Mouse (Mus musculus) midbrain, embryonic 11.5 days (tissue): Measurements from ENCODE around the gene Arap2. TPM values are rescaled to one million over a fixed set of nuclear protein-coding genes. Genes with fewer than 3 reads are reported as not detected.

Experiments
- ATAC-seq: fragments of 200-750 bp; cut with Nextera tagmentation; 2 replicates; pipeline ENCODE4 v1.8.0; 2017; ENCODE audit warnings: moderate TSS enrichment, moderate library complexity; ENCODE audit not compliant: low FRiP score
- DNase-seq: peaks from one replicate; pipeline ENCODE4 v3.0.0; 2015; ENCODE audit warnings: low spot score; ENCODE audit errors: missing footprints
- H3K27ac ChIP-seq: fragments of 300-500 bp; sonication (generic); 2 replicates; pipeline ENCODE4 v1.5.1; 2014; ENCODE audit warnings: low read depth, low read length
- H3K27me3 ChIP-seq: fragments of 300-500 bp; sonication (generic); 2 replicates; pipeline ENCODE4 v1.6.1; 2014; ENCODE audit warnings: mild to moderate bottlenecking, low read length, moderate library complexity, mixed read lengths; ENCODE audit not compliant: control insufficient read depth, insufficient read depth
- H3K36me3 ChIP-seq: fragments of 300-500 bp; sonication (generic); 2 replicates; pipeline ENCODE4 v1.6.1; 2014; ENCODE audit warnings: mild to moderate bottlenecking, low read length, moderate library complexity, mixed read lengths; ENCODE audit not compliant: control insufficient read depth, insufficient read depth
- H3K4me1 ChIP-seq: fragments of 300-500 bp; sonication (generic); 2 replicates; pipeline ENCODE4 v1.6.1; 2014; ENCODE audit warnings: low read length; ENCODE audit not compliant: control insufficient read depth, insufficient read depth
- H3K4me2 ChIP-seq: fragments of 300-500 bp; sonication (generic); 2 replicates; pipeline ENCODE4 v1.6.1; 2014; ENCODE audit warnings: mild to moderate bottlenecking, moderate library complexity
- H3K4me3 ChIP-seq: fragments of 300-500 bp; sonication (generic); 2 replicates; pipeline ENCODE4 v1.5.1; 2014; ENCODE audit warnings: low read depth, low read length
- H3K9ac ChIP-seq: fragments of 300-500 bp; sonication (generic); 2 replicates; pipeline ENCODE4 v1.6.1; 2014; ENCODE audit warnings: low read length
- H3K9me3 ChIP-seq: fragments of 300-500 bp; sonication (generic); 2 replicates; pipeline ENCODE4 v1.6.1; 2016; ENCODE audit warnings: low read length; ENCODE audit not compliant: control insufficient read depth
- WGBS: fragments of 180-500 bp; shearing (Covaris S2); extraction: QIAGEN DNeasy Blood & Tissue Kit; methylation state at CpG from one replicate; pipeline ENCODE4 v1.1.7; 2014; 5-methylcytosine and 5-hydroxymethylcytosine counted together
- polyA plus RNA-seq: library from polyadenylated mRNA; unstranded; fragments of >200 nt; fragmentation: Nextera tagmentation; extraction: Ambion mirVana; gene quantifications from 2 replicates; pipeline ENCODE4 v1.2.1, GENCODE M21; 2014

Gene Arap2
- 1.2 and 1.5 TPM in 2 replicates for polyA plus RNA-seq

DNA sequence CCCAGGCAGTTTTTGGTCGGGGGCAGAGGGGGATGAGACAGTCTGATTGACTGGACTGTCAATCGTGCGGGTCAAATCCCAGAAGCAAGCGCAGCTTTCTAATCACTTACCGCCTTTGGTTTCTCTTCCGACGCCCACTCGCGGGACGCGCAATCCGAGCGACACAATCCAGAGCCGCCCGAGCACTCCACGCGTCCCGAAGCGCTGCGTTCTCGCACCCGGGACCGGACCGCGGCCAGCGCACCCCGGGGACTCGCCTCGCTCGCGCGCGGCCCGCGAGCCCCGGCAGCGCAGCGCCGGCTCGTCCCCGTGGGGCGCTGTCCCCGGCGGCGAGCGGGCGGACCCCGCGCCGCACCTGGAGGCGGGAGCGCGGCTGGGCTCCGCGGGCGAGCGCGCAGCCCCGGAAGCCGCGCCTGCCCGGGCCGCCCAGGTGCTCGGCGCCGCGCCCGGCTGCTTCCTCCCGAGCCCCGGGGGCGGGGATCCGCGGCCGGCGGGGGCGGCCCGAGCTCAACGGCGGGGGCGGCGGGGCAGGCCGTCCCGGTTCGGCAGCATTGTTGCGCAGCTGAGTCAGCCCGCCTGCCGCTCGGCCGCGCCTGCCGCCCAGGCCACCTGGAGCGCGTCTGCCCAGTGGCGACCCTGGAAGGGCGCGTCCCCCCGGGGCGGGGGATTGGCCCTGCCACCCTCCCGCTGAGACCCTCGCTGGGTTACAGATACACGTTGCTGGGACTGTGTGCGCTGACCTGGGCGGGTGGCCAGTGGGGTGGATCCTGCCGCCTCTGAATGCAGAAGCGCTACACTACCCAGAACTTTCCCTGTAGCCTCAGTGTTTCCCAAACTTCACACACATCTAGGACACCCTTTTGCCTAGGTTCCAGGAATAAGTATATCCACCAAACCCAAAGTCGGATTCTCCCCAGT is at the start of gene Arap2:
Arap2 (minus strand) TSS at position 376 of the 918 bp plus-strand sequence.
- Histone ChIP-seq H3K4me1 (peaks cover 2% of the 10 kb centered on the region; the same call in 1 of the 2 replicates), H3K27ac (no peak within 1 kb of the TSS), H3K36me3 (no peaks in the 10 kb centered on the region), H3K4me2 (peak within 1 kb of the TSS; percentile 79), H3K9ac (peak within 1 kb of the TSS; percentile 66), H3K9me3 (no peaks in the 10 kb centered on the region), H3K4me3 (peak within 1 kb of the TSS; percentile 65), H3K27me3 (no peaks in the 10 kb centered on the region)
- ATAC-seq (peak; percentile 82), DNase-seq (peak; percentile 94)
- under 1% methylated on average over 92 of the region's 106 CpGs for WGBS

DNA sequence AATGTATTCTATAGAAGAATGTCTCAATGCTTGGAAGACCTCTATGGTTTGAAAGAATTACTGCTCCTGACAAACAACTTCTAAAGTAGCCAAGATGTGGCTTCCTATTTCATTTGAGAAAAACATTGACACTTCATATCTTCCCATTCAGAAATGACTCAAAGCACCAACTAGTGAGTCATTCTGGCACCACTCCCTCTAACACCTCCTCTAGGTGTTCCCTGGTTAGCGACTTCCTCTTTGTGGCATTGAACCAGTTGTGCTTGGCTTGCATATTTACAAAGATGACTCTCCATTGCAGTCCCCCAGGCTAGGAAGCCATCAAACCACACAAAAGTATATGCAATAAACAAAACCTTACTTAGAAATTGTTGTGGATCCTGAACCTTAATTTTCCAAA is 49.8 kb upstream of the Arap2 start:
- no peak for DNase-seq
- Histone ChIP-seq H3K36me3 (no peaks in the 10 kb centered on the region), H3K27me3 (no peaks in the 10 kb centered on the region), H3K4me1 (no peaks in the 10 kb centered on the region), H3K27ac (no peak overlapping the region), H3K9me3 (no peaks in the 10 kb centered on the region), H3K4me2 (no peak overlapping the region), H3K9ac (no peak overlapping the region), H3K4me3 (no peak overlapping the region)
- ATAC-seq, result no peak
- WGBS, result 83% methylated on average over 1 of the region's 1 CpGs

GRCm38 (mm10) chr5:62814072-62814414 is 48.1 kb upstream of the Arap2 start:
- H3K4me2 ChIP-seq, result no peak overlapping the region
- no peak for DNase-seq
- no peaks in the 10 kb centered on the region for H3K9me3 ChIP-seq
- no peaks in the 10 kb centered on the region for H3K36me3 ChIP-seq
- H3K9ac ChIP-seq, result no peak overlapping the region
- no peaks in the 10 kb centered on the region for H3K4me1 ChIP-seq
- WGBS, result 66% methylated on average over 1 of the region's 1 CpGs
- no peak overlapping the region for H3K4me3 ChIP-seq
- peak; percentile 24 for ATAC-seq
- H3K27me3 ChIP-seq, result no peaks in the 10 kb centered on the region
- no peak overlapping the region for H3K27ac ChIP-seq

DNA sequence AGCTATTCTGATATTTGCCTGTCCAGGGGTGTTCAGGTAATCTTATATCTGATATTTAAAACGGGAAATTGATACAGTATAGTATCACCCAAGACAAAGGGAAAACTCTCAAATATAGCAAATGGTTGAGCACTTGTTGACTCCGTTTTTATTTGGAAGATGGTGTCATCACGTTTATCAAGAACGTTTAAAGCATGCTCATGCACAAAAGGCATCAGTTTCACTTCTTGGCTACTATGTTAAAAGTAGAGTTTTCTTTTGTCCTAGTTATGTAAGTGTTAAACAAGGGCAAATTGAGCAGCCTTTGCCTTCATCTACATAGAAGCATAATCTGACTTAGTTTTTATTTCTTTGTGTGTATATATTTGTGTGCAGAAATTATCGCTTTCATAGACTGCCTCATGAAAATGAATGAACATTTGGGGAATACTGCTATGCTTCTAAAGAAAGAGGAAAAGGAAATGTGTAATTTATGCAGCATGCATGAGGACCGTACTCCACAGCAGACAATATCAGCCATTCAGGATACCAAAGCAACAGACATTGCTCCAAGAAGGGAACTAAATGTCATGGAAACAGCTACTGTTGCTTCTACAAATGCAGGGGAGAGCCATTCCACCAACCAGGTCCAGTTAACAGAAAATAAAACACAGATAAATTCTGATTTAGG is 47.6 kb upstream of the Arap2 start, which contains the start of gene Dthd1:
Dthd1 (plus strand) TSS at position 422 of the 670 bp plus-strand sequence.
- no peak within 1 kb of the TSS for H3K4me3 ChIP-seq
- peak; percentile 84 for ATAC-seq
- no peaks in the 10 kb centered on the region for H3K4me1 ChIP-seq
- no peak within 1 kb of the TSS for H3K4me2 ChIP-seq
- no peaks in the 10 kb centered on the region for H3K36me3 ChIP-seq
- no peaks in the 10 kb centered on the region for H3K27me3 ChIP-seq
- H3K9ac ChIP-seq, result no peak within 1 kb of the TSS
- H3K9me3 ChIP-seq, result no peaks in the 10 kb centered on the region
- no peak for DNase-seq
- WGBS, result 79% methylated on average over 6 of the region's 6 CpGs
- H3K27ac ChIP-seq, result no peak within 1 kb of the TSS

GRCm38 (mm10) chr5:62792776-62793175 is 26.8 kb upstream of the Arap2 start:
- Histone ChIP-seq H3K27me3 (no peaks in the 10 kb centered on the region), H3K27ac (no peak overlapping the region), H3K4me1 (no peaks in the 10 kb centered on the region), H3K4me3 (no peak overlapping the region), H3K9me3 (no peaks in the 10 kb centered on the region), H3K36me3 (no peaks in the 10 kb centered on the region), H3K4me2 (no peak overlapping the region), H3K9ac (no peak overlapping the region)
- ATAC-seq (no peak), DNase-seq (no peak)
- WGBS, result 87% methylated on average over 1 of the region's 1 CpGs

GRCm38 (mm10) chr5:62790921-62791564 is 25.1 kb upstream of the Arap2 start:
- no peak overlapping the region for H3K9ac ChIP-seq
- DNase-seq, result no peak
- no peak for ATAC-seq
- no peaks in the 10 kb centered on the region for H3K27me3 ChIP-seq
- no peak overlapping the region for H3K4me2 ChIP-seq
- no peak overlapping the region for H3K4me3 ChIP-seq
- no peaks in the 10 kb centered on the region for H3K36me3 ChIP-seq
- H3K9me3 ChIP-seq, result no peaks in the 10 kb centered on the region
- H3K4me1 ChIP-seq, result no peaks in the 10 kb centered on the region
- WGBS, result 91% methylated on average over 5 of the region's 5 CpGs
- no peak overlapping the region for H3K27ac ChIP-seq

GRCm38 (mm10) chr5:62786809-62787208 is 20.9 kb upstream of the Arap2 start:
- 81% methylated on average over 3 of the region's 3 CpGs for WGBS

DNA sequence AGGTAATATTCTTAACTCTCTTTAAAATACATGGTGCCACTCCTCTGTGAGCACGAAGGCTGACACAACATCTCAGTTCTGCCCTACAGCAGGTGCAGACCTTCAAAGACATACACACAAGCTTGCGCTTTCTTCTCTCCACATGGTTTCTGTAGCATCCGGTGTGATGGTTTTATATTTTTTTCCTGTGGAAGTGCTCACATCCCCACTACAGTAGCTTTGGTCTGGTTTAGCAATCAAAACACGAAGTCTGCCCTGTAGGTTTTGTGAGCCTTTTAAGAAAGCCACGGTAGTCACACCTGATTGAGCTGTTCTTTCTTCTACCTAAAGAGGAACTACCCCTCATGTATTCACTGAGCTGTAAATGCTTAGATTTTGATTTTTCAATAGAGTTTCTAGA is 12.7 kb upstream of the Arap2 start:
- no peaks in the 10 kb centered on the region for H3K36me3 ChIP-seq
- no peaks in the 10 kb centered on the region for H3K4me1 ChIP-seq
- 81% methylated on average over 5 of the region's 5 CpGs for WGBS
- ATAC-seq (no peak), DNase-seq (no peak)
- H3K9me3 ChIP-seq, result no peaks in the 10 kb centered on the region
- H3K4me2 ChIP-seq, result no peak overlapping the region
- H3K27ac ChIP-seq, result no peak overlapping the region
- H3K9ac ChIP-seq, result no peak overlapping the region
- H3K27me3 ChIP-seq, result no peaks in the 10 kb centered on the region
- no peak overlapping the region for H3K4me3 ChIP-seq

More at GRCm38 (mm10) chr5:62786809-62787208, 20.9 kb upstream of the Arap2 start:
- ATAC-seq, result no peak
- no peak for DNase-seq
- H3K4me2 ChIP-seq, result no peak overlapping the region
- H3K4me3 ChIP-seq, result no peak overlapping the region
- no peak overlapping the region for H3K9ac ChIP-seq
- no peak overlapping the region for H3K27ac ChIP-seq
- no peaks in the 10 kb centered on the region for H3K27me3 ChIP-seq
- no peaks in the 10 kb centered on the region for H3K36me3 ChIP-seq
- H3K4me1 ChIP-seq, result no peaks in the 10 kb centered on the region
- no peaks in the 10 kb centered on the region for H3K9me3 ChIP-seq

DNA sequence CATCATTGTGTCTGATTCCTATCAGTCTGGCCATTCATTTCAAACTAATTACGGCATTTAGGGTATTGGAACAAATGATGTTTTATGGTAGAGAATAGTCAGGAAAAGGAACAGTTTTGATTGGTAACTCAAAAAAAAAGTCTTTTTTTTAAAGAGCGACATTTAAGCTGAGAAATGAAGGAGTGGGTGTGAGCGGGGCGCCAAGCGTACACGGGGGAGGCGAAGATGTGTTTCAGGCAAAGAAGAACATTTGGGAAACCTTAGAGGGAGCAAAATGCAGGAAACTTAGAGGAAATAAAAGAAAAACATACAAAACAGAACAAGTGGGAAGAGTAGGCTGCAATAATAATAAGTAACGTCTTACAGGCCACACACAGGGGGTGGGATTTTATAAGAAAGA is 11.8 kb upstream of the Arap2 start:
- Histone ChIP-seq H3K9me3 (no peaks in the 10 kb centered on the region), H3K36me3 (no peaks in the 10 kb centered on the region), H3K27me3 (no peaks in the 10 kb centered on the region), H3K27ac (no peak overlapping the region), H3K4me3 (no peak overlapping the region), H3K4me2 (no peak overlapping the region), H3K4me1 (no peaks in the 10 kb centered on the region), H3K9ac (no peak overlapping the region)
- DNase-seq (no peak), ATAC-seq (no peak)
- WGBS, result 91% methylated on average over 8 of the region's 8 CpGs
